Mouse (Mus musculus): ENCODE results near the gene Cars2.
"Not testable (repeated sequence)": the region's sequence is repeated elsewhere in the genome, so short reads cannot be mapped to it uniquely, and the experiment has no call there.

The Cars2 gene

GRCm38 (mm10) chr8:11556691-11557423, 6.3 kb upstream of the Cars2 start:
- DNase-seq (ENCODE audit: low read depth, low spot score), result peak; percentile 69

- peak; percentile 100 for DNase-seq (ENCODE audit: low read depth, low spot score)
Observed at GRCm38 (mm10) chr8:11555720-11556591, 5.4 kb upstream of the Cars2 start.

- peak; percentile 98 for DNase-seq (ENCODE audit: low read depth, low spot score)
Observed at GRCm38 (mm10) chr8:11554799-11555719, 4.5 kb upstream of the Cars2 start, which contains the start of gene Ing1. TSS of gene Ing1 (plus strand) at chr8:11555571.

- no peak for DNase-seq (ENCODE audit: low read depth, low spot score)
Observed at GRCm38 (mm10) chr8:11552390-11552789, 1.8 kb upstream of the Cars2 start.

GRCm38 (mm10) chr8:11551497-11551896, 914 bp upstream of the Cars2 start:
- DNase-seq (ENCODE audit: low read depth, low spot score), result not testable (repeated sequence)

- DNase-seq (ENCODE audit: low read depth, low spot score), result peak; percentile 66
Observed at GRCm38 (mm10) chr8:11549706-11550105, 877 bp downstream of the Cars2 start.

- peak; percentile 24 for DNase-seq (ENCODE audit: low read depth, low spot score)
Observed at GRCm38 (mm10) chr8:11547063-11547462, 3.5 kb downstream of the Cars2 start.

- peak; percentile 77 for DNase-seq (ENCODE audit: low read depth, low spot score)
Observed at GRCm38 (mm10) chr8:11544386-11544785, 6.2 kb downstream of the Cars2 start.

GRCm38 (mm10) chr8:11542866-11543265, 7.7 kb downstream of the Cars2 start:
- DNase-seq (ENCODE audit: low read depth, low spot score), result no peak

- no peak for DNase-seq (ENCODE audit: low read depth, low spot score)
Observed at GRCm38 (mm10) chr8:11542031-11542430, 8.6 kb downstream of the Cars2 start.

- no peak for DNase-seq (ENCODE audit: low read depth, low spot score)
Observed at GRCm38 (mm10) chr8:11540182-11540581, 10.4 kb downstream of the Cars2 start.

- no peak for DNase-seq (ENCODE audit: low read depth, low spot score)
Observed at GRCm38 (mm10) chr8:11539049-11539448, 11.5 kb downstream of the Cars2 start.

- no peak for DNase-seq (ENCODE audit: low read depth, low spot score)
Observed at GRCm38 (mm10) chr8:11534494-11534893, 16.1 kb downstream of the Cars2 start.

GRCm38 (mm10) chr8:11530849-11531248, 19.7 kb downstream of the Cars2 start:
- DNase-seq (ENCODE audit: low read depth, low spot score), result no peak

GRCm38 (mm10) chr8:11530155-11530770, 20.3 kb downstream of the Cars2 start:
- no peak for DNase-seq (ENCODE audit: low read depth, low spot score)

- no peak for DNase-seq (ENCODE audit: low read depth, low spot score)
Observed at GRCm38 (mm10) chr8:11523331-11523730, 27.3 kb downstream of the Cars2 start.

- DNase-seq (ENCODE audit: low read depth, low spot score), result no peak
Observed at GRCm38 (mm10) chr8:11518676-11519075, 31.9 kb downstream of the Cars2 start.

GRCm38 (mm10) chr8:11518056-11518396, 32.6 kb downstream of the Cars2 start:
- DNase-seq (ENCODE audit: low read depth, low spot score), result no peak

- no peak for DNase-seq (ENCODE audit: low read depth, low spot score)
Observed at GRCm38 (mm10) chr8:11517366-11518055, 33.1 kb downstream of the Cars2 start.

- no peak for DNase-seq (ENCODE audit: low read depth, low spot score)
Observed at GRCm38 (mm10) chr8:11516292-11516691, 34.3 kb downstream of the Cars2 start.

GRCm38 (mm10) chr8:11513247-11513646, 37.3 kb downstream of the Cars2 start:
- no peak for DNase-seq (ENCODE audit: low read depth, low spot score)

Measured in CD4-positive helper T cell, adult 2 months (primary cell).